Mouse (Mus musculus) brain, embryonic 18.5 days (tissue): ENCODE results near the gene Cgn.

Experiments
- DNase-seq: peaks from one replicate; pipeline ENCODE4 v3.0.0-alpha.2; 2012; ENCODE audit warnings: low read depth, low spot score

The Cgn gene

DNA sequence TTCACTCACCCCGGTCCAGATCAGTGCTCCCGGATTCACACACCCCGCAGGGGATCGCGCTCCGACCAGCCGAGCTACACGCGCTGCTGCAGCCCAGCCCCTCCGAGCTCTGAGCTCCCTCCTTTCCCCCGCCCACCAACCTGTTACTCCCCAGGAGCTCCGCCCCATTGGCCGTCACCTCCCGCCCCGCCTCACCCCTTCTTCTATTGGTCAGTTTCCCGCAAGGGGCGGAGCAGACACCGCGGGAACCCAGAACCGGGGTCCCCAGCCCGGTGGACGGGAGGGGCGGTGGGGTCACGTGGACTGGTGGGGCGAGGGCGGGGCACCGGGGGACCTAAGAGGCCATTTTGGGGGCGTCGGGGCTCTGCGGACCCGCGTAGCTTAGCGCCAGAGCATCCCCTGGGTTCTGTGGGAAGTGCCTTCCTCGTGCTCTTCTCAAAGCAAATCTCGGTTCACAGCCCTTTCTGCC, at the start of gene Cgn:
Gene Cgn (minus strand): TSS at position 126 of the 469 bp plus-strand sequence.
- DNase-seq, result peak; percentile 95

DNA sequence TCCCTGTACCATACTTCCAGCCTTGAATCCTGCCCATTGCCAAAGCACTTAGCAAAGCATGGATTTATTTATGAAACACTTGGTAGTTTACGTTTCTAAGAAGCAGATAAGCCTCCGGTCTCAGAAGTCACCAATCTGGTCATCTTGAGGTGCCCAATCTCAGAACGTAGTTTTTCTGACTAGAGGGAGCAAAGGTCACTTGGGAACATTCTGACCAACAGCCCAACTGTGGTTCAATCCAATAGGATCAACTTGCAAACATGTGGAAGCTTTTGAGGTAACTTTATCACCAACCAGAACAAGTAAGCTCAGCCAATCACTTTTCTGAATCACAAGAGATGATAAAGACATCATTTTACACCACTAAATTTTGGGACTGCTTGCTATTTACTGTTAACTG, 49.1 kb upstream of the Cgn start:
- no peak for DNase-seq

DNA sequence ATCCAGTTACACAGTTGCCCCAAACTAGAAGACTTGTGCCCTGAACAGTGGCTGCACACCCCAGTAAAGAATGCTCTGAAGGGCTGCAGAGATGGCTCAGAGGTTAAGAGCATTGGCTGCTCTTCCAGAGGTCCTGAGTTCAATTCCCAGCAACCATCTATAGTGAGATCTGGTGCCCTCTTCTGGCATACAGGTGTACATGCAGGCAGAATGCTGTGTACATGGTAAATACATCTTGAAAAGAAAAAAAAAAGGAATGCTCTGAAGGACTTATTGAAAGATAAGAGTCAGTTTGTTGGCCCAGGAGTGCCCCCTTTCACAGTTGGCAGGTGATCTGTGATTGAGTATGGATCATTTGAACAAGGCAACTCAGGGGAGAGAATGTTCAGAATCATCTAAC, 47.1 kb upstream of the Cgn start:
- no peak for DNase-seq

DNA sequence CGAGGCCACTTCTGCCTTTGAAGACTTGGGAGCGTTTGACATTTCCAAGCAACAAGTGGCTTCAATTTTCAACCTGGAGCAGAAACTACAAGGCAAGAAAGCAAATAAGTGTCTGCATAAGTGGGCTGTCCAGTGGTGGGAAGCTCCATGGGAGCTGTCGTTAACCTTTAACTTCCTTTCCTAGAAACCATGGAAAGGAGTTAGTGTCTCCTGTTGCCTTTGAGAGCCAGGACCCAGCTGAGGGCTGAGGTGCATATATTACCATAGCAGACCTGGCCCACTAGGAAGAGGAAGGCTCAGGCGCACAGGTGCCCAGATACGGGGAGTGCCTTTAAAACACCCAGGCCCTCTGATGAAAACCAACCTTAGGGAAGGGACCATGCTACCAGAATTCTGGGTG, 46.4 kb upstream of the Cgn start:
- no peak for DNase-seq

DNA sequence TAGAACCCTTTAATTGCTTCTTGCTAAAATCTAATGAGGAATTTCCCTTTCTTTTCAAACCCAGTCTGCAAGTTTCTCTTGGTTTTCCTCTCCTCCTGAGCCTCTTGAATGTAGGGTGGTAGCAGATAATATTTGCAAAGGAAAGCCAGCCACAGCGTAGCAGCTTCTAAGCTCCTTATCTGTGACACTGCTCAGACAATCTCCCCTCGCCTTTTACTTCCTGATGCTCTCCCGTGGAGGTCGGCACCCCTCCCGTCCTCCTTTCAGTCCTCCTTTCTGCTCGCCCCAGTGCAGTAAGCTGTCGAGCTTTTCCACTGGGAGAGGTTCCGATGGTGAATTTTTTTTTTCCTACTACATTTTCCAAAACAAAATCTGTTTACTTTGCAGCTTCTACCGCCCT, 45.8 kb upstream of the Cgn start:
- DNase-seq, result no peak

DNA sequence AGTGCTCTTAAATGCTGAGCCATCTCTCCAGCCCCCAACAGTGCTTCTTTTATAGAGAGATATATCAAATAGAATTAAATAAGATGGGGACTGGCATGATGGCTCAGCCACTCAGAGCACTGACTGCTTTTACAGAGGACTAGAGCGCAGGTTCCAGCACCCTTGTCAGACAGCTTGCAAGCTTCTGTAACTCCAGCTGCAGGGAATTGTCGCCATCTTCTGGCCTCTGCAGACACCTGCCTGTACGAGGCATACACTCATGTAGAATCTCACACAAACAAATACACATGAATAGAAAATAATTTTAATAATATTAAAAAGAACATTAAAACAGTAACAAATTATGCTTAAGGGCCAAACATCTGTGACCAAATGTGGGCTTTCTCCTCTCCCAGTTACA, 37.8 kb upstream of the Cgn start:
- DNase-seq, result no peak

DNA sequence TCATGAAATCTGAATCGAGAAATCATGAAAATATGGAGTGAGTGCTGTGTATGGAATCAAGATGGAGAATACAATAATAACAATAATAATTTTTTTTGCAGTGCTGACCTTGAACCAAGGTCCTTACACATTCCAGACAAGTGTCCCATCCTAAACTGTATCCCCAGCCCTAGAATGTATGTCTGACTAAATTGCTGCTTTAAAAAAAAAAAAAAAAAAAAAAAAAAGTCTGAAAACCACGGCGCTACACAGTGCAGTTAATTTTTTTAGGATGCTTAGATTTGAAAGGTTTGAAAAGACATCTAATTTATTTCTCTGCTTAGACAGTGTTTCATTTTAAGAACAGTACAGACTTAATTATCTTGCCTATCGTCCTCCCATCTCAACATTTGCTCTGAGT, 35.8 kb upstream of the Cgn start:
- DNase-seq, result no peak

DNA sequence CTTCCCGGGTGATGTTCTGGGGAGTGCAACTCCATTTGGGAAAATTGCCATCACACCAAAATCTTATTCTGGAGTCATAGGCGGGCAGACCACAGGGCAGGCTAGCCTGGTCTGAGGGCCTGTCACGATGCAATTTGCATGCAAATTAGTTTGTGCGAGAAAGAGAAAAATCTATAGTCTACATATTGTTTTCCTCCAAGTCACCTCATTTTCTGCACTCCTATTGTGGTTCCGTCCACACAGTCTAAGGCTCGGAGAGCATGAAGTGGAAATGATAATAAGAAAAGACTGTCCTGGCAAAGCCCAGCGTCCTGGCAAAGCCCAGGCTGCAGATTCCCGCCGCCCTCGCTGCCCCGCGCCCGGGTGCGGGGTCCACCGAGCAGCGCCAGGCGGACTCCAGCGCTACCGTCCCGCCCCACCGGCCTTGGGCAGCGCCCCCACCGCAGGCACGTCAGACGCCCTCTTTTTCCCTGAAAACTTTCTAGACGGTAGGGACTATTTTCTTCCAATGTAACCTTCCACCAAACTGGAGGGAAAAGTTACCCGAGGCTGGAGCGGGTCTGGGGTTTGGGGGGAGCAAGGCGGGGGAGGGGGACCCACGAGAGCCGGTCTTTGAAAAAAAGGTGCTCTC, 34.8 kb upstream of the Cgn start:
- peak; percentile 66 for DNase-seq

DNA sequence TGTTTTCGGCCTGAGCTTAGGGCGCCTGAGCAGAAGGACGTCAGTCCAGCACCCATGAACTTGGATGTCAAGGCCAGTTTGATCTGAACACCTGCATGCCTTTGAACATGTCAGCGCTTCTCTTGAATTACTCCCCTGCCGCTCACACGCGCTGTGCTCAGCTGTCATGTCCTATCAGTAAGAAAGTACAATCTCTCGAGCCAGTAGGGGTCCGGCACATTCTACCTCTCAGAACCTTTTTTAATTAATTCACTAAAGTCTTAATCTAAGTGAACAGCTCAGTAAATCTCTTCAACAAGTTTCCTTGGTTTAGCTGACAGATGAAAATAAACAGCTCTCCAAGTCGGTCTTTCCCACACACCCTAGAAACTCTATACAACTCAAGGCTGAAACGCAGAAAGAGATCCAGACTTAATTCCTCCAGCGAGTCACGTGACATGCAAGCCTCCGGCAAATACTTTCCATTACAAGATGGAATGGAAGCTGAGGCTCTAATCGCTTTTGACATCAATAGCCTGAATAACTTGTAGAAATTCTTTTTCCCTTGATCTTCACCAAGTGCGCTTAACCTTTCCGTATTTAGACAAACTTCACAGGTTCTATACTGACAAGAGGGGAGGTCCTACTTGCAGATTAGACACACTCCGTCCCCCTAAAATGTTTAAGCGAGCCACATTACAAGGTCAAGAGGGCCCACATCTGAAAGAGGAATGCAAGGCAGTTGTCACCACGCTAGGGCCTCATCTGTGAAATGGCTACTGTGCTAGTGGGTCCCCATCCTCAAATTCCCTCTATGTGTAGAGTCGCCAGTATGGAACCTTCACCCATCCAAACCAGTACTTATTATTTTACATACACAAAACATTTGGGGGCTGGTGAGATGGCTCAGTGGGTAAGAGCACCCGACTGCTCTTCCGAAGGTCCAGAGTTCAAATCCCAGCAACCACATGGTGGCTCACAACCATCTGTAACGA, 33.4 kb upstream of the Cgn start:
- DNase-seq, result no peak

DNA sequence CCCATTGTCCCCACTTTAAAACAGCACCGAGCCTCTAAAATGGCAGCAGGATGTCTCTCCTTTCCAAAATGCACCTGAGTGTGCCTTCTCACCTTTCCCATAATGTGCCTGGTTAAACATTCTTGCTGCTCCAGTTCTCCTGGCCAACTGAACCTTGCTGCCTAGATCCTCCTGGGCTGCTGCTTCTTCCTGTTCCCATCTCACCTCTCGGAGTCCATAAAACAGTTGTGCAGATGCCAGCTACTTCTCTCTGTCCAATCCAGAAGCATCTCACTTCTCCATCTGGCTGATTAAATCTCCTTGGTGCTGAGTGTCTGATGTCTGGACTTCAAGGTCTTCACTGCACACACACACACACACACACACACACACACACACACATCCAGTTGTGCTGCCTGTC, 31.4 kb upstream of the Cgn start:
- DNase-seq, result no peak

DNA sequence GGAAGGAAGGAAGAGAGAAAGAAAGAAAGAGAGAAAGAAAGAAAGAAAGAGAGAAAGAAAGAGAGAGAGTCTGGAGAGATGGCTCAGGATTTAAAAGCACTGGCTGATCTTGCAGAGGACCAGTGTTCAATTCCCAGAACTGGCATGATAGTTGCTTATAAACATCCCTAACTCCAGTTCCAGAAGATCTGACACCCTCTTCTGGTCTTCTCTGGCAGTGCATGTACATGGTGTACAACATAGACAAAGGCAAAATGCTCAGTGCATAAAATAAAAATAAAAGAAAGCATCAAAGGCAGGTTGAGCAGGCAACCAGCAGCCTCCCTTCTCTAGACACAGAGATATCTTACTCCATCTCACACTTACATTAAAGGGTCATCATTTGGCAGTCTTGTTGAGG, 29.3 kb upstream of the Cgn start:
- DNase-seq, result no peak

DNA sequence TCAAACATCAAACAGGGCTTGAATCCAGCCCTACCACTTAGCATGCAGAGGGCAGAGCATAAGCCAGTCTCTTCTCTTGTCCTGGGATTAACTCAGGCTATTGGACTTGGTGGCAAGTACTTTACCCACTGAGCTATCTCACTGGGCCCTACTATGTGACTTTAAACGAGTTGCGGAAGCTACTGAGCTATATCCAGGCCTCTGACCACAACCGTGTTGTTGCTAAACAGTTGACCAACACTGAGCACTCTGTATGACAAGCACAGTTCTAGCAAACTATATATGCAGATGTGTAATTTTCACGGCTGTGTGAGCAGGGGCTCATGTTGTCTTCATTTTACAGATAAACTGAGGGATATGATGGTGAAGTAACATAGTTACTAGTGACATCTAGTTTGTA, 28.4 kb upstream of the Cgn start:
- DNase-seq, result no peak

DNA sequence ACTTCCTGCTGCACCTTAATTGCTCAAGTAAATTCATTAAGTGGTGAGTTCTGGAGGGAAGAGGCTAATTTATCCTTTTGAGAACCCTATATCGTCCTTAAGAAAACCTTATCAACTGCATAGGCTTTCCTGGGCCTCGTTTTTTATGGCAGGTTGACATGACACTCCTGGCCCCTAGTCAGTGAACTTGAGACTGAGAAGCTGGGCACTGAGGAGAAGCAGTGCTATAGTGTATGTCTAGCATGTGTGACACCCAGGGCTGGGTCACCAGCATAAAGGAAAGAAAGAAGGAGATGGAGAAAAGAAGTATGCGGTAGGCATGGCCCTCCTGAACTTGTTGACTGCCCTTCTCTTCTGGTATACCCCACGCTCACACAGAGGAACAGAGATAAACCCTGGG, 27.8 kb upstream of the Cgn start:
- DNase-seq, result no peak

DNA sequence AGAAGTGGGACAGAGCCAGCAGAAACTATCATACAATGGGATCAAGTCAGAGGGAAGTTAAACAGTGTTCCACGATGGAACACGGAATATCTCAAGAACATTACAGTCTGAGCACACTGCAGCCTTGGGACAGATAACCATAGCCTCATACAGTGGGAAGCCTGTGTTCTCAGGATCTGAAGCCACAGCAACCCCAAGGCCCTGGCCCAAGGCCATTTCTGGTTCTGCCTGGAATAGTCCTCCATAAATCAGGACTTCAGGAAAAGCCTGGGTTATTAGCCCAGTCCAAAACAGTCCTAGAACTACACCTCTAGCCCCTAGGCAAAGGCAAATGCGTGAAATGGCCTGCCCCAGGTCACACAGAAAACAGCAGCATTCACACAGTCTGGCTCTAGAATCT, 27.4 kb upstream of the Cgn start:
- DNase-seq, result no peak

DNA sequence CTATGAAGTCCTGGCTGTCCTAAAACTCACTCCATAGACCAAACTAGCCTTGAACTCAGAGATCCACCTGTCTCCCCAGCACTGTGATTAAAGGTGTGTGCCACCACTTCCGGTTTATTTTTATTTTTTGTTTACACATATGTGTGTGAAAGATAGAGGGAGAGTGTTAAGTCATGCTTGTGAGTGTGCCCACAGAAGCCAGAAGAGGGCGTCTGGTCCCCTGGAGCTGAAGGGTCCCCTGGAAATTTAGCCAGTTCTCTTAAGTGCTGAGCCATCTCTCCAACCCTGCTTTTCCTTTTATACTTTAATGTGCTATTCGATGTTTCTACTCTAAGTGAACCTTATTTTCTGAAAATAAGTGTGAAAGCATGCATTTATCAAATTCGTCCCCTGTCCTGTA, 25.3 kb upstream of the Cgn start:
- DNase-seq, result no peak

DNA sequence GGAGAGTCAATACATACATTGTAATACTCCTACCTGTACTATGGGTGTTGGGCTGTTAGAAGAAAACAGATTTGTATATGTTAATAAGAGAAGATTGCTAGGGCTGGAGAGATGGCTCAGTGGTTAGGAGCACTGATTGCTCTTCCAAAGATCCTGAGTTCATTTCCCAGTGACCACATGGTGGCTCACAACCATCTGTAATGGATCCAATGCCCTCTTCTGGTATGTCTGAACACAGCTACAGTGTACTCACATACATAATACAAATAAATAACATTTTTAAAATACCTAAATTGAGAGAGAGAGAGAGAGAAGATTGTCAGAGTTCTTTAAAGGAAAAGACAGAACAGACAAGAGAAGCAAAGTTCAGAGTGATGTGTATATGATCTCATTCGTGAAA, 22.0 kb upstream of the Cgn start:
- DNase-seq, result no peak

DNA sequence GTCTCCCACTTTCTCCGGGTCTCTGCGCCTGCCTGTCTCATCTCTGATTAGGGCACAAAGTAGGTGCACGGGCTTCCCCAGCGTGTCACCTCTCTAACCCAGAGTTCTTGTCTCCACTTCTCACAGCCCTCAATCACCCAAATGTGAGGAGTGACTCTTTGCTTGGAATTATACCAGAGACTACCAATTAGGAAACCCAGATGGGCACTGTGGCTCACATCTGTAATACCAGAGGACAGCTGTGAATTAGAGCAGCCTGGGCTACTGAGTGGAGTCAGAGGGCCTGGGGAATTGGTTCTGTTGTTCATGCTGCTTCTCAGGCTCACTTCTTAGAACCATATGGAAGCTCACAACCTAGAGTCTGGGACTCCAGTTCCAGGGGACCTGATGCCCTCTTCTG, 18.7 kb upstream of the Cgn start:
- no peak for DNase-seq

DNA sequence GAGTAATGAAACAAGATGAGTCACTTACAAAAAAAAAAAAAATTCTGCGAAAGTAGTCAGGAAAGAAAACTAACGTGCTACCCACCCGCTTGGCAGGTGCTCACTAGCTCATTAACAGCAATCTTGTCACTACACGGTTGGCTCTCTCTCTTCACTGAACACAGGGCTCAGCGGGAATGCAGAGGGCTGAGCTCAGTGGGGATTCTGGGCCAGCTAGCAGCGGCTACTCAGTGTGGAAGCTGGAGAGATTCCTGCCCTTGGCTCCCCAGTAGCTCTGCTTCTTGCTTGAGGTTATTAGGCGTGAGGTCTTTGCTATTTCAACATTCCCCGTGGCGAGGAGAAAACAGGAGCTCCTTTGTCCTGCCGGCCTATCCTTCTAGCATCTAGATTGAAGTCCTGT, 17.9 kb upstream of the Cgn start:
- no peak for DNase-seq

DNA sequence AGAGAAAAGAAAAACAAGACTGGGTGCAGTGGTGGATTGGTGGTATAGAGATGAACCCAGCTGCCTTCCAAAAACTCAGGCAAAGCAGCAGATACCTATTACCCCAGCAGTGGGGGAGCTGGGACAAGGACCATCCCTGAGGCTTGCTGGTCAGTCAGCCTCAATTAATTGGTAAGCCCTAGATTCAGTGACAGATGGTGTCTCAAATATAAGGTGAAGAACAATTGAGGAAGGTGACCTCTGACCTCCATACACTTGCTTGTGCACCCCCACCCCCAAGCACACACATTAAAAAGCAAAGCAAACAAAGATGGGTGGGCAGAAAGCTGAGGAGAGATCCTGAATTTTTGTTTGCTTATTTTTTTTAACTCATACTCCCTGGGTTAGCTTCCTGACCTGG, 9.9 kb upstream of the Cgn start:
- no peak for DNase-seq

DNA sequence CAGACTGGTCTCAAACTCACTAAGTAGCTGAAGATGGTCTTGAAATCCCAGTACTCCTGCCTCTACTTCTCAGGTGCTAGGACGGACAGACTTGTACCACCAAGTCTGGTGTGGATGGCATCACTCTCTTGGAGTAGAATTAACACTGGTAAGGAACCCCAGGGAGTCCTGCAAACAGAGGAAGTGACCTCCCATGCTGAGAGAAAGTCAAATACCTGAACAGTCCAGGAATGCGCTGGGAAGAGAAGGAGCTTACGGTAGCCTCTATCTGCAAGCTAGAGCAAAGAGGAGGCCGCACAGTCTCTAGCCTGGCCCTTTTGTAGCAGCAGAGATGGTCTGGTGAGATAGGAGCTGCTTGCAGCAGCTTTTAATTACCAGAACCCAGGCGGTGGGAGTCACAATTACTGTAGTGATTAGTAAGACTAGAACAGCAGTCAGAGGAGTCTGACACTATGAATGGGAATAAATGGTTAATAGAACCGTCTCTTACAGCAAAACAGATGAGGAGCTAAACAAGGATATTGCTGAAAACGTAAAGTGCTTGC, 9.4 kb upstream of the Cgn start:
- DNase-seq, result no peak

DNA sequence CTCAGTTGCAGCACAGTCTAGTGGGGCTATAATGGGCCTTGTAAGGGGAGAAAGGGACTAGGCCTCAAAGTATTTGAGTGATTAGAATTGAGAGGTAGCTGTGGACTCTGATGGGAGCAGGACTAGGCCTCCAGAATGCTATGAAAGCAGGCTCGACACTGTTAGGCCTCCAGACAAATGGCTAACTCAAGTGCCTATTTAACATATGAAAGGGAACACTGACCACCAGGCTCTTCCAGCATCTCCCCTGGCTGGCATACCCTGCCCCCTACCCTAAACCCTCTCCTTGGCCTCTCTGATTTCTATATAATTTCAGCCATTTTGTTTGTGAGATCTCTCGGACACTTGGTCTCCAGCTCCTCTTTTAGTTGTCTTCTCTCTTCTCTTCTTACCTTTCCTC, 8.1 kb upstream of the Cgn start:
- DNase-seq, result no peak

DNA sequence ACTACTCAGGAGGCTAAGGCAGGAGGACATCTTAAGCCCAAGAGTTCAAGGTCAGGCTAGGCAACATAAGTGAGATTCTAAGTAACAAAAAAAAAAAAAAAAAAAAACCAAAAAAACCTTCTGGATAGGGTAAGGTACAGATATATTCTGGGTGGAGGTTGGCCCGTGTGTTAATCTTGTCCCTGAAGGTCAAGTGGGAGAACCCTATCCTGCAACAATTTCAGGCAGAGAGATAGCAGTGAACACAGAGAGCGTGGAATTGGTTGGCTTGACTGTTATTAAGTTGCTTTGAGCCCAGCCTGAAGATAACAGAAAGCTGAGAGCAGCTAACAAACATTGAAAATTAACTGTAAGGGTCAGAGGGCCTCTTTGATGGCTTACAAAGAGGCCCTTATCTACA, 7.4 kb upstream of the Cgn start:
- no peak for DNase-seq

DNA sequence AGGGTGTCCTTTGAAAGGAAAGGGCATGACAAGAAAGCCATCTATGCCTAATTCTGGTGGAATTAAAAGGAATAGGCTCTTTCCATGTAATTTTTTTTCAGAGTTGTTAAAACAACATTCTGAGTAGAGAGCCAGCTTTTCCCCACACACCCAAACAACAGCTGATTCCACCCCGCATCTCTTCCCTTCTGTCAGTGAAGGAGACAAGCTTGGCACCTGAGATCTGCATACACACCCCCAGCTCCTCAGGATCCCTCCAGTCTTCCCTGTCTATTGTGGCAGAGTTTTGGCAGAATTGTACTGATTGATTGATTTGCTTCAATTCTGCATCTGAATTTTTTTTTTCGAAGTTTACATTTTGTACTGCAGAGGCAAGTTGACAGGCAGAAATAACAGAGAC, 6.0 kb upstream of the Cgn start:
- no peak for DNase-seq
